Mouse (Mus musculus) limb, embryonic 11.5 days (tissue): Measurements from ENCODE around the gene Zranb1. TPM values are rescaled to one million over a fixed set of nuclear protein-coding genes. Genes with fewer than 3 reads are reported as not detected.

Experiments used
- ATAC-seq: fragments of 200-750 bp; cut with Nextera tagmentation; 2 replicates; pipeline ENCODE4 v1.8.0; 2017; ENCODE audit warnings: low read depth; ENCODE audit not compliant: insufficient number of reproducible peaks, low FRiP score, low TSS enrichment
- DNase-seq: peaks from one replicate; pipeline ENCODE4 v3.0.0-alpha.2; 2015; ENCODE audit warnings: low spot score
- H3K27ac ChIP-seq: fragments of 300-500 bp; sonication (generic); replicated peaks from 2 replicates; pipeline ENCODE4 v1.5.1; 2014; ENCODE audit warnings: low read depth, mild to moderate bottlenecking, low read length
- H3K27me3 ChIP-seq: fragments of 300-500 bp; sonication (generic); 2 replicates; pipeline ENCODE4 v1.6.1; 2014; ENCODE audit warnings: mild to moderate bottlenecking, low read length, mixed read lengths; ENCODE audit not compliant: control insufficient read depth, insufficient read depth
- H3K36me3 ChIP-seq: fragments of 300-500 bp; sonication (generic); 2 replicates; pipeline ENCODE4 v1.6.1; 2014; ENCODE audit warnings: mild to moderate bottlenecking, low read length, moderate library complexity, mixed read lengths; ENCODE audit not compliant: control insufficient read depth, insufficient read depth
- H3K4me1 ChIP-seq: fragments of 300-500 bp; sonication (generic); 2 replicates; pipeline ENCODE4 v1.6.1; 2014; ENCODE audit warnings: low read length, mixed read lengths; ENCODE audit not compliant: control insufficient read depth, insufficient read depth
- H3K4me2 ChIP-seq: fragments of 300-500 bp; sonication (generic); 2 replicates; pipeline ENCODE4 v1.6.1; 2014; ENCODE audit warnings: low read depth, mild to moderate bottlenecking, moderate library complexity; ENCODE audit not compliant: severe bottlenecking
- H3K4me3 ChIP-seq: fragments of 300-500 bp; sonication (generic); 2 replicates; pipeline ENCODE4 v1.5.1; 2014; ENCODE audit warnings: low read depth, low read length
- H3K9ac ChIP-seq: fragments of 300-500 bp; sonication (generic); 2 replicates; pipeline ENCODE4 v1.6.1; 2014; ENCODE audit warnings: mild to moderate bottlenecking, low read length
- H3K9me3 ChIP-seq: fragments of 300-500 bp; sonication (generic); 2 replicates; pipeline ENCODE4 v1.6.1; 2016; ENCODE audit warnings: low read length; ENCODE audit not compliant: control insufficient read depth
- WGBS: fragments of 180-500 bp; shearing (Covaris S2); extraction: QIAGEN DNeasy Blood & Tissue Kit; methylation state at CpG from one replicate; pipeline ENCODE4 v1.1.7; 2014; 5-methylcytosine and 5-hydroxymethylcytosine counted together
- polyA plus RNA-seq: library from polyadenylated mRNA; unstranded; fragments of >200 nt; fragmentation: Nextera tagmentation; extraction: Ambion mirVana; gene quantifications from 2 replicates; pipeline ENCODE4 v1.2.1, GENCODE M21; 2014

The Zranb1 gene
- polyA plus RNA-seq, 1 experiment from 2014 or later: 16.6 TPM

DNA sequence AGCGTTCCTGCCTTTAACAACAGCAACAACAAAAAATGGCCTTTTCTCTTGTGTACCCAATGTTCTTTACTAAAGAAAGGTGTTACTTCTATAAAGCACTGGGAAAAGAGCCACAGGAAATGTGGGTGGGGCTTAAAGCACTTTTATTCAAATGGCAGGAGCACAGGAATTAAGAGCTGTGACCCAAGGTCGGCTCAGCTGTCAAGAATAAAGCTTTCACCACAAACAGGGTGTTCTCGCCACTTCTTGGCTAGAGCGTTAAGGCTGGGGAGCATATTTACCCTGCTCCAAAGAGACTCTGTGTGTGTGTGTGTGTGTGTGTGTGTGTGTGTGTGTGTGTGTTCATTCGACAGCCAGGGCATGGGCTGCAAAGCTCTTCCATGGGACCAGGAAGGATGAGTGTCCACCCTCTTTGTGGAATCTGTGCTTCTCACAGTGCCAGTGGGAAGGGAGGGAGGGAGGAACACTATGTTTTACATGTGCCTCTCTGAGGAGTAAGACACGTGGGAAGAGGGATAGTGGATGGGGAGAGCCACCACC lies 88.6 kb downstream of the Zranb1 start:
- WGBS: 34% methylated on average over 6 of the region's 6 CpGs
- Histone ChIP-seq H3K27me3 (no peaks in the 10 kb centered on the region), H3K9ac (no peak overlapping the region), H3K4me2 (no peak overlapping the region), H3K9me3 (no peaks in the 10 kb centered on the region), H3K4me3 (no peak overlapping the region), H3K4me1 (peaks cover 22% of the 10 kb centered on the region), H3K36me3 (no peaks in the 10 kb centered on the region), H3K27ac (no peak overlapping the region)
- DNase-seq (no peak), ATAC-seq (no peak)

DNA sequence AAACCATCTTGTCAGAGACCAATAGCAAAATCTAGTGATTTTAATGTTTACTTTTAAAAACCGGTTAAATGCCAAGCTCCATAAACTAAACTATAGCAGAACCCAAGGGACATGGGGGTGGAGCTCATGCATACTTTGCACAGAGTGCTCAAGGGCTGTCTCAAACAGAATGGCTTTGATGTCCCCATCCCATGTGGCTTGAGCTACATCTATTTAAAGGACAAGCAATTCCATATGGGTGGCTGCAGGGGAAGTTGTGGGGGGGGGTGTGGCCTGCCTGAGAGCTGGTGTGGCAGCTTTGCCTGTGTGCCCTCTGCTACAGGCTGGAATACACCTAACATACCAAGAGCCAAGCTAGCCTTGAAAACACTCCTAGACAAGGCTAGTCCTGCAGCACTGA lies 93.8 kb downstream of the Zranb1 start:
- DNase-seq (no peak), ATAC-seq (no peak; the same call in 1 of the 2 replicates)
- H3K27ac ChIP-seq: no peak overlapping the region
- no peak overlapping the region for H3K9ac ChIP-seq
- no peak overlapping the region for H3K4me2 ChIP-seq
- no peak overlapping the region for H3K4me3 ChIP-seq
- 46% methylated on average over 1 of the region's 1 CpGs for WGBS
- H3K27me3 ChIP-seq: no peaks in the 10 kb centered on the region
- no peaks in the 10 kb centered on the region for H3K9me3 ChIP-seq
- peaks cover 22% of the 10 kb centered on the region for H3K4me1 ChIP-seq
- H3K36me3 ChIP-seq: no peaks in the 10 kb centered on the region

DNA sequence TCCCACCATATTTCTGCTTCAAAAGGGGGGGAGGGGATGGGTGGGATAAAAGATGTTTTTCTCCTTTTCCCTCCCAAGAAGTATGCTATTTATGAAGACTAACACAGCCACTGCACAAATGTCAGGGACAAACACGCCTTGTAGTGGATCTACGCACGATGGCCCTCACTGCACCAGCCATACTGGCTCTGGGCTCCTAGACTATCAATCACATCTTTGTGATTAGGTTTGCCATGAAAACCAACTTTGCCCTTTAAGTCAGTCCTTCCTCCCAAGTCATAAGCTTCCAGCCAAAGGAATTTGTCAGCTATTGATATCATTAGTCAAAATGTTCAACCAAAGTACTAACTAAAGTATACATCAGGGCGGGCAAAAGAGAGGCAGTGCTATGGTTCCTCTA lies 97.0 kb downstream of the Zranb1 start:
- ATAC-seq (no peak), DNase-seq (no peak)
- Histone ChIP-seq H3K9me3 (no peaks in the 10 kb centered on the region), H3K4me1 (peaks cover 15% of the 10 kb centered on the region), H3K4me3 (no peak overlapping the region), H3K27me3 (no peaks in the 10 kb centered on the region), H3K27ac (no peak overlapping the region), H3K9ac (no peak overlapping the region), H3K36me3 (no peaks in the 10 kb centered on the region), H3K4me2 (no peak overlapping the region)
- WGBS: 90% methylated on average over 4 of the region's 4 CpGs

DNA sequence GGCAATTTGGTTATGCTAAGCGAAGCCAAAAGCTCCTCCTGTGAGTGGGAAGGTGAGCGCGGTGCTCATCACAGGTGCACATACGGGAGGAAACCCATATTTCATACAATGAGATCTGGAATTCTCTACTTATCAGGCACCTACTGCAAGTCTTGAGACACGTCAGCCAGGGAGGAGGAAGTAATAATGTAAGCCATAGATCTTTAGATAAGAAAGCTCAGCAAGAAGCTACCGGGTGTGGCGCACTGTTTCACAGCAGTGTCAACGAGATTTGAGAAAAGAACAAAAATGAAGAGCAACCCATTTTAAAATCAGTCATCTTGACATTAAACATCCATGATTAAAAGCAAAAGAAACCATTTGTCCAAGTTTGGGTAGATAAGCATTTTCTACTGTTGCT lies 98.1 kb downstream of the Zranb1 start:
- no peak overlapping the region for H3K9ac ChIP-seq
- H3K9me3 ChIP-seq: no peaks in the 10 kb centered on the region
- H3K4me2 ChIP-seq: no peak overlapping the region
- DNase-seq (no peak), ATAC-seq (no peak)
- no peaks in the 10 kb centered on the region for H3K36me3 ChIP-seq
- H3K27me3 ChIP-seq: no peaks in the 10 kb centered on the region
- WGBS: 95% methylated on average over 8 of the region's 8 CpGs
- H3K4me1 ChIP-seq: peaks cover 22% of the 10 kb centered on the region
- H3K4me3 ChIP-seq: no peak overlapping the region
- H3K27ac ChIP-seq: no peak overlapping the region

DNA sequence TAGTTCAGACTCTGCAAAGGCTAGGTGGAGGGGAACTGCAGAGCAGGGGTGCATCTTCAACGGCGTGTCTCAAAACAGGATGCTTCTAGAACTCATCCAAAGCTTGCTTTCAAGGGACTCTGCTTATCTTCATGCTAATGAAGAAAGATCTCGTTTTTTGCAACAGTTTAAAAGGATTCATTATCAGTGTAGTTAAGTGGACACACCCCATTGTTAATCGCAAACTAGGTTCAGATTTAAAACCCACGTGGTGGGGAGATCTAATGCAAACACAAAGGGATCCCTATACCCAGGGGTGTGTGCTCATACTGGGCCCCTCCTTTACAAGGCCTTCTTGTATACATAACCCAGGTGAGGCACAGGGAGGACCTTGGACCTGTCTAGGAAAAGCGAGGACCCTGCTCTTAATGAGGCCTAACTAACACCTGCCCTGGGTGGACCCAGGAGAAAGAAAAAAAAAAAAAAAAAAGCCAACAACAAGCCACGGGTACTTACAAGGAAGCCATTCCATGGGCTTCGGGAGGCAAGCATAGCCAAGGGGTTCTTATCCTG lies 98.6 kb downstream of the Zranb1 start:
- ATAC-seq (no peak), DNase-seq (no peak)
- Histone ChIP-seq H3K9me3 (no peaks in the 10 kb centered on the region), H3K4me3 (no peak overlapping the region), H3K27me3 (no peaks in the 10 kb centered on the region), H3K4me1 (peaks cover 27% of the 10 kb centered on the region), H3K36me3 (no peaks in the 10 kb centered on the region), H3K27ac (no peak overlapping the region), H3K9ac (no peak overlapping the region), H3K4me2 (no peak overlapping the region)
- 80% methylated on average over 8 of the region's 8 CpGs for WGBS

DNA sequence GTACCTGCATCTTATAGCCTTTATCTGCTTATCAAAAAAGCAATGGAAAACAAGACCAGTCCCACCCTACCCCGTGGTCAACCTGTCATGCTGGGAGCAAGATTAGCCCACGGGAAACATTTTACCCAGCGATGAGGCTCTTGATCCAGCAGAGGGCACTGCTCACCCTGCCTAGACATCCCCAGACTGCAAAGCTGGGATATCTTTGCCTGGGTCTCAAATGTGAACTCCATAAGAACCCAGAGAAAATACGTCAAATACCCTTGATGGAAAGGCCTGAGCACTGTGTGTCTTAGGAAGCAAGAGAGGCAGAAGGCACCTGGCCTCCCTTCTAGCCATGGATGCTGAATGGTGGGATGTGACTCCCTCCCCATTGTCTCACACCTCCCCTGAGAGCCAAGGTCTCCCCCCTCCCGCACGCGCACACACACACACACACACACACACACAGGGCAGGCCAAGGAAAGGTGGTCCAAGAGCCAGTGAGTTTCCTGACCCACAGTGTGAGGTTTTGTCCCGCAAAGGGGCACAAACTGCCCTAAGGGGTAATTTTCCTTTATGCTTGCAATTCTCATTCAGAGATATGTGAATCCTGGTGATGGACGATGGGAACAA lies 101.8 kb downstream of the Zranb1 start:
- DNase-seq: peak; percentile 78
- peaks cover 36% of the 10 kb centered on the region for H3K4me1 ChIP-seq
- no peaks in the 10 kb centered on the region for H3K27me3 ChIP-seq
- no peak overlapping the region for H3K4me2 ChIP-seq
- H3K9me3 ChIP-seq: no peaks in the 10 kb centered on the region
- no peak overlapping the region for H3K27ac ChIP-seq
- no peak overlapping the region for H3K9ac ChIP-seq
- no peak for ATAC-seq
- 56% methylated on average over 9 of the region's 9 CpGs for WGBS
- no peaks in the 10 kb centered on the region for H3K36me3 ChIP-seq
- H3K4me3 ChIP-seq: no peak overlapping the region

DNA sequence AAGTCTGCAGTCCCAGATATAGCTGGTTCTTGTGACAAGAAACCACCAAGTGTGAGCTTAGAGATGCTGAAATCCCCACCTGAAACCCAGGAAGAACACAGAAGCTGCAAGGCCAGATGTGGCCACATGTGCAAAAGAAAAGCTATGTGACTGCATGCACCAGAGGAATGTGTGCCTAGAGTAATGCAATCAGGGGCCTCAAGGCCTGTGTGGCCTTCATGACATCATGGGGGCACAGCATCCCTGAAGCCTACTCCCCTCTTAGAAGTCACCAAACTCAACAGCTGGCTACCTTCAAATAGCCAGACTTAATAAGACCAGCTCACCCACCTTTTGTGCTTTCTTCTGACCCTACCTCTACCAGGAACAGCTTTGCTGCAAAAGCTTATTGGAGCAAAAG lies 105.0 kb downstream of the Zranb1 start:
- Histone ChIP-seq H3K9ac (no peak overlapping the region), H3K27me3 (no peaks in the 10 kb centered on the region), H3K9me3 (no peaks in the 10 kb centered on the region), H3K4me3 (no peak overlapping the region), H3K4me2 (no peak overlapping the region), H3K4me1 (peaks cover 55% of the 10 kb centered on the region), H3K27ac (no peak overlapping the region), H3K36me3 (no peaks in the 10 kb centered on the region)
- DNase-seq: no peak
- no peak for ATAC-seq
